In genomic region chrX:98380247-98380905, GRCm38 (mm10) we compare ENCODE assay signal across 8 mouse cellular contexts.
DNase-seq lines count a peak whose midpoint lies in the region; ATAC-seq lines count a peak whose summit lies in the region.

No protein-coding gene starts in this region.

- peaks cover 2% of the 10 kb centered on the region; the same call in 1 of the 2 replicates for H3K27me3 ChIP-seq in kidney, embryonic 16.5 days (ENCODE audit: insufficient read depth, low read length)
- H3K27me3 ChIP-seq in hindbrain, embryonic 13.5 days = no peaks in the 10 kb centered on the region
- H3K27me3 ChIP-seq in neural tube, embryonic 15.5 days (replicated peaks) = no peaks in the 10 kb centered on the region

- H3K4me3 ChIP-seq in kidney, embryonic 16.5 days (ENCODE audit: low read length) = no peak overlapping the region
- H3K4me3 ChIP-seq in hindbrain, embryonic 13.5 days = no peak overlapping the region
- no peak overlapping the region for H3K4me3 ChIP-seq in neural tube, embryonic 15.5 days (replicated peaks)

- no peak overlapping the region for H3K9ac ChIP-seq in kidney, embryonic 16.5 days (replicated peaks; ENCODE audit: low read length)
- no peak overlapping the region for H3K9ac ChIP-seq in hindbrain, embryonic 13.5 days
- no peak overlapping the region for H3K9ac ChIP-seq in neural tube, embryonic 15.5 days (replicated peaks)

- H3K9me3 ChIP-seq in kidney, embryonic 16.5 days (ENCODE audit: low read length) = no peaks in the 10 kb centered on the region
- H3K9me3 ChIP-seq in hindbrain, embryonic 13.5 days = no peaks in the 10 kb centered on the region
- no peaks in the 10 kb centered on the region for H3K9me3 ChIP-seq in neural tube, embryonic 15.5 days (replicated peaks)

- peak; percentile 4 to 15 for DNase-seq in layer of hippocampus, postnatal 10 days (ENCODE audit: low spot score in 2 of 2)
- DNase-seq in layer of hippocampus, adult 11-12 months (ENCODE audit: low spot score) = no peak
- peak; percentile 61 for DNase-seq in adrenal gland, postnatal 14 days
- peak; percentile 64 for DNase-seq in gastrocnemius, postnatal 14 days
- DNase-seq in ovary, postnatal 36 days (ENCODE audit: low spot score) = peak; percentile 50

- intact Hi-C loops in gastrocnemius, postnatal 14 days (cut with DNase I; ENCODE audit: low total_unique reads) = no loop called here

- no peaks in the 10 kb centered on the region for H3K36me3 ChIP-seq in kidney, embryonic 16.5 days (ENCODE audit: insufficient read depth, low read length)
- no peaks in the 10 kb centered on the region for H3K36me3 ChIP-seq in hindbrain, embryonic 13.5 days
- H3K36me3 ChIP-seq in neural tube, embryonic 15.5 days = no peaks in the 10 kb centered on the region

- ATAC-seq in kidney, embryonic 16.5 days (ENCODE audit: low FRiP score, low TSS enrichment) = peak; percentile 65; the same call in 1 of the 2 replicates
- ATAC-seq in hindbrain, embryonic 13.5 days (ENCODE audit: low FRiP score) = no peak
- ATAC-seq in neural tube, embryonic 15.5 days (ENCODE audit: low FRiP score) = no peak

- WGBS in kidney, embryonic 16.5 days = 45% methylated on average over 7 of the region's 7 CpGs
- WGBS in hindbrain, embryonic 13.5 days = 70% methylated on average over 7 of the region's 7 CpGs
- 75% methylated on average over 7 of the region's 7 CpGs for WGBS in neural tube, embryonic 15.5 days

- no peaks in the 10 kb centered on the region for H3K4me1 ChIP-seq in kidney, embryonic 16.5 days (ENCODE audit: insufficient read depth, low read length)
- no peaks in the 10 kb centered on the region for H3K4me1 ChIP-seq in hindbrain, embryonic 13.5 days (replicated peaks)
- H3K4me1 ChIP-seq in neural tube, embryonic 15.5 days = no peaks in the 10 kb centered on the region

- no peak overlapping the region for H3K4me2 ChIP-seq in kidney, embryonic 16.5 days (replicated peaks; ENCODE audit: low read depth, low read length)
- no peak overlapping the region for H3K4me2 ChIP-seq in hindbrain, embryonic 13.5 days
- no peak overlapping the region for H3K4me2 ChIP-seq in neural tube, embryonic 15.5 days

- H3K27ac ChIP-seq in kidney, embryonic 16.5 days (ENCODE audit: low read length) = peak overlapping the region; percentile 58; the same call in 1 of the 2 replicates
- H3K27ac ChIP-seq in hindbrain, embryonic 13.5 days = no peak overlapping the region
- no peak overlapping the region for H3K27ac ChIP-seq in neural tube, embryonic 15.5 days (replicated peaks)
